In genomic region chr16:78540376-78541246, GRCm38 (mm10) we compare ENCODE assay signal across 11 mouse cellular contexts. TPM values are rescaled to one million over a fixed set of nuclear protein-coding genes. Genes with fewer than 3 reads are reported as not detected.
DNase-seq lines count a peak whose midpoint lies in the region; ATAC-seq and TF ChIP-seq lines count a peak whose summit lies in the region.
"Had no signal": no experiment of that assay in that cellular context is flagged by ENCODE, and none has a peak within 500 bp of the region (broad histone marks: within the 10 kb centered on the region; RNA-seq: fewer than 3 reads in every experiment).

No protein-coding gene starts in this region.

- TF ChIP-seq POLR2A in bone marrow macrophage, adult 2 months (IDR thresholded peaks at IDR 0.05; ENCODE audit: borderline replicate concordance, low read depth, low read length): no peak

- DNase-seq in kidney, postnatal 36 days: peak; percentile 4 to 7
- DNase-seq in kidney, postnatal 14 days: no peak
- DNase-seq in CD8-positive naive resting alpha-beta T cell, adult 2 months (ENCODE audit: low read depth in 2 of 2, low spot score in 2 of 2): peak; percentile 50 to 52
- DNase-seq in testis, postnatal 10 days (ENCODE audit: low spot score): no peak
- DNase-seq in gastrocnemius, adult 8-10 months (ENCODE audit: low spot score in 2 of 2): no peak
- DNase-seq in retina, postnatal 1 day: no peak
- DNase-seq: cerebellum, adult 9-10 months had no signal

- ATAC-seq in neutrophil, adult 5-6 weeks (ENCODE audit: extremely low read depth, insufficient number of reproducible peaks, low FRiP score, poor library complexity, severe bottlenecking): peak; percentile 74
- ATAC-seq: forebrain, embryonic 16.5 days had no signal

- H3K4me1 ChIP-seq in bone marrow macrophage, adult 2 months (ENCODE audit: control insufficient read depth, insufficient read depth, low read length): peaks cover 8% of the 10 kb centered on the region
- H3K4me1 ChIP-seq: hindbrain, embryonic 15.5 days had no signal

- TF ChIP-seq CTCF in bone marrow macrophage, adult 2 months (IDR thresholded peaks at IDR 0.05; ENCODE audit: low read depth, low read length): no peak

- H3K4me3 ChIP-seq in bone marrow macrophage, adult 2 months (ENCODE audit: insufficient read depth, low read length): peak overlapping the region; percentile 57
- H3K4me3 ChIP-seq: hindbrain, embryonic 15.5 days had no signal

- no peak overlapping the region for H3K27ac ChIP-seq in bone marrow macrophage, adult 2 months (ENCODE audit: insufficient read depth, low read depth, low read length)
- H3K27ac ChIP-seq: hindbrain, embryonic 15.5 days had no signal

RNA-seq across cellular contexts. Expression of gene D16Ertd472e, which starts 35.9 kb away (rescaled TPM):
- polyA plus RNA-seq in bone marrow macrophage, adult 2 months (2012; ENCODE audit: insufficient read depth, insufficient read length, missing spikeins): 0.77 and 1.7 TPM in 2 replicates
- total RNA-seq in neutrophil, adult 5-6 weeks (2017): 23.6 and 24.4 TPM in 2 replicates
- 1 to 10 TPM; 2.4 to 3.6 (median 2.9) TPM for total RNA-seq in gastrocnemius, adult 8-10 months (2022)

Comparison
In these comparisons a context has a peak if more than half of its experiments do, and no peak if none do; other contexts are left out.
1. DNase-seq: peak in kidney, postnatal 36 days (2 of 2) and CD8-positive naive resting alpha-beta T cell, adult 2 months (2 of 2); none in kidney, postnatal 14 days (single experiment), testis, postnatal 10 days (single experiment), gastrocnemius, adult 8-10 months (0 of 2) and retina, postnatal 1 day (single experiment).